Mouse (Mus musculus) heart, postnatal 0 days (tissue): ENCODE data around the gene Bbip1.

Experiments
- CTCF ChIP-seq: IDR thresholded peaks from 2 replicates; pipeline ENCODE4 v1.5.1; 2016; ENCODE audit warnings: antibody characterized with exemption, control low read depth, low read depth
- EP300 ChIP-seq: IDR thresholded peaks from 2 replicates; pipeline ENCODE4 v1.6.1; 2016; ENCODE audit warnings: antibody characterized with exemption, low read depth

DNA sequence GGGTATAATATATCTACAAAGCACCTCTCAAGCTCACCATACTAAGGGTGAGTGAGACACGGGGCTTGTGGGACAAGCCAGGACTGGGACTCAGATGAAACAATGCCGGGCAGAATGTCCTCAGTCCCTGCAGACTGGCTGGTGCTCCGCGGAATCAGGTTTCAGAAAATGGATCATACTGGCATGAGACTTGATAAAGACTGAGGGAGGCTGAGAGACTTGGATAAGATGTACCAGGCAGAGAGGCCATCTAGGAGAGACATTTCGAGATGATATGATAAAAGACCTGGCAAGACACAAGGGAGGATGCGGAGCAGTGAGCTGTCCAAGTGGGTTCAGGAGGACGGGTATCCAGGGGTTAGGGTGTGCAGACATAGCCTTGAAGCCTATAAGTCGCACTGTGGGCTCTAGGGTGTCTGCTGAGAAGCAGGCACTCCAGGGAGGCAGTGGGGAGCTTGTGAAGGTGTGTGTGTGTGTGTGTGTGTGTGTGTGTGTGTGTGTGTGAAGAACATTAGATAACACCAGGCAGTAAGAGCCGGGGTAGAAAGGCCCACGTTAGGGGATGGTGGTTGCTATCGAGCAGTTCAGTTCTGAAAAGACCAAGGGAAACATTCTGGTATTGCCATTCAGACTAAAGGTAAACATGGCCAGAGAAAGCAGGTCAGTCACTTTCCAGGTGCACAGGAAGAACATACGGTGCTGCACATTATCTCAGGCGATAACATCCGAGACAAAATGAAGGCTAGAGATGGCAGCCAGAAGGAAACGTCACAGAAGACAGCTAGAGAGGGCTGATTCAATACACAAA, 42.3 kb downstream of the Bbip1 start:
- no peak for TF ChIP-seq CTCF
- no peak for TF ChIP-seq EP300
